In the genomic region with DNA sequence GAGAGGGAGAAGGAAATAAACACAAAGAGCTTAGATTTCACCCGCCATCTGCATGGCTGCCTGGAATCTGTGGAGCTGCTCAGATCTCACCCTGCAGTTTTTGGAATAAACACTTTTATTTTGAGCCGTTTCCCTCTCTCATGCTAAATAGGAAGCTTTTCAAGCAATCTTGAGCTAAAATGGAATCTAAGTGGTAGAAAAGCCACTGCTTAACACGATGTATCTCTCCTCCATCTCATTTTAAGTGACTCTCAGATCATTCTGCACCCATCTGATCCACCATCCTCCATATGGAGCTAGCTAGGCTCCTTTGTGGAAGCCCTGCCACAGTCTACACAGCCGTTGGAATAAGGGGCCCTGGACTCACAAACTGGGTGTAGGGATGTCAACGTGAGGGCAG, we compare ENCODE assay signal across 31 mouse cellular contexts. TPM values are rescaled to one million over a fixed set of nuclear protein-coding genes. Genes with fewer than 3 reads are reported as not detected.
DNase-seq lines count a peak whose midpoint lies in the region; ATAC-seq and TF ChIP-seq lines count a peak whose summit lies in the region.
"Had no signal": no experiment of that assay in that cellular context is flagged by ENCODE, and none has a peak within 500 bp of the region (broad histone marks: within the 10 kb centered on the region; RNA-seq: fewer than 3 reads in every experiment).

No protein-coding gene starts in this region.

- TF ChIP-seq POLR2A in cortical plate, adult 2 months (IDR thresholded peaks at IDR 0.05; ENCODE audit: extremely low read depth, insufficient read depth, low read length): no peak
- TF ChIP-seq POLR2A in thymus, adult 2 months (IDR thresholded peaks at IDR 0.05; ENCODE audit: control insufficient read depth, extremely low read depth, insufficient read depth, low read length, poor library complexity): no peak

- no peak overlapping the region for H3K4me2 ChIP-seq in forebrain, postnatal 0 days (ENCODE audit: low read depth)
- H3K4me2 ChIP-seq in forebrain, embryonic 15.5 days (replicated peaks): no peak overlapping the region
- H3K4me2 ChIP-seq: embryonic facial prominence, embryonic 12.5 days; embryonic facial prominence, embryonic 15.5 days; forebrain, embryonic 12.5 days; heart, embryonic 13.5 days; hindbrain, embryonic 14.5 days had no signal

- H3K9me3 ChIP-seq in forebrain, postnatal 0 days (ENCODE audit: low read length): no peaks in the 10 kb centered on the region
- H3K9me3 ChIP-seq in forebrain, embryonic 15.5 days: no peaks in the 10 kb centered on the region
- H3K9me3 ChIP-seq: embryonic facial prominence, embryonic 12.5 days; embryonic facial prominence, embryonic 15.5 days; forebrain, embryonic 12.5 days; G1E; heart, embryonic 10.5 days; heart, embryonic 13.5 days had no signal

- peak overlapping the region; percentile 86 for H3K27ac ChIP-seq in forebrain, postnatal 0 days (ENCODE audit: low read depth, low read length)
- H3K27ac ChIP-seq in forebrain, embryonic 15.5 days (replicated peaks): no peak overlapping the region
- peak overlapping the region; percentile 57 for H3K27ac ChIP-seq in left cerebral cortex, adult 2 months
- H3K27ac ChIP-seq in cortical plate, adult 2 months (ENCODE audit: insufficient read depth, low read length): peak overlapping the region; percentile 45
- no peak overlapping the region for H3K27ac ChIP-seq in thymus, adult 2 months (ENCODE audit: control insufficient read depth, insufficient read depth, low read length)
- H3K27ac ChIP-seq: embryonic facial prominence, embryonic 12.5 days; embryonic facial prominence, embryonic 15.5 days; forebrain, embryonic 12.5 days; heart, adult 2 months; heart, embryonic 10.5 days; heart, embryonic 13.5 days; hindbrain, embryonic 14.5 days; hindbrain, postnatal 0 days had no signal

- no peaks in the 10 kb centered on the region for H3K4me1 ChIP-seq in forebrain, postnatal 0 days (ENCODE audit: insufficient read depth)
- H3K4me1 ChIP-seq in forebrain, embryonic 15.5 days: no peaks in the 10 kb centered on the region
- H3K4me1 ChIP-seq in cortical plate, adult 2 months (ENCODE audit: control insufficient read depth, insufficient read depth, low read length): peaks cover 2% of the 10 kb centered on the region; the same call in 1 of the 2 replicates
- no peaks in the 10 kb centered on the region for H3K4me1 ChIP-seq in thymus, adult 2 months (replicated peaks; ENCODE audit: control insufficient read depth, insufficient read depth, low read length)
- H3K4me1 ChIP-seq: forebrain, embryonic 12.5 days; heart, embryonic 10.5 days; heart, embryonic 13.5 days had no signal

- no peaks in the 10 kb centered on the region for H3K36me3 ChIP-seq in forebrain, postnatal 0 days (ENCODE audit: insufficient read depth)
- H3K36me3 ChIP-seq in forebrain, embryonic 15.5 days: no peaks in the 10 kb centered on the region
- H3K36me3 ChIP-seq in thymus, adult 2 months (ENCODE audit: control insufficient read depth, insufficient read depth, low read length): no peaks in the 10 kb centered on the region
- H3K36me3 ChIP-seq: embryonic facial prominence, embryonic 12.5 days; embryonic facial prominence, embryonic 15.5 days; forebrain, embryonic 12.5 days; G1E; heart, embryonic 10.5 days; heart, embryonic 13.5 days had no signal

- H3K4me3 ChIP-seq in forebrain, postnatal 0 days (ENCODE audit: low read depth, low read length): no peak overlapping the region
- H3K4me3 ChIP-seq in forebrain, embryonic 15.5 days: no peak overlapping the region
- no peak overlapping the region for H3K4me3 ChIP-seq in left cerebral cortex, adult 2 months
- H3K4me3 ChIP-seq in cortical plate, adult 2 months (ENCODE audit: insufficient read depth, low read length): no peak overlapping the region
- H3K4me3 ChIP-seq in thymus, adult 2 months (ENCODE audit: control insufficient read depth, insufficient read depth, low read length): no peak overlapping the region
- H3K4me3 ChIP-seq: embryonic facial prominence, embryonic 12.5 days; embryonic facial prominence, embryonic 15.5 days; erythroblast, embryonic 14.5 days; forebrain, embryonic 12.5 days; heart, adult 2 months; heart, embryonic 10.5 days; heart, embryonic 13.5 days had no signal

- WGBS in forebrain, postnatal 0 days: 45% methylated on average over 5 of the region's 5 CpGs
- 71% methylated on average over 5 of the region's 5 CpGs for WGBS in forebrain, embryonic 15.5 days
- WGBS in thymus, adult 2 months: 92% methylated on average over 5 of the region's 5 CpGs

- ATAC-seq in forebrain, postnatal 0 days: peak; percentile 83
- ATAC-seq in forebrain, embryonic 15.5 days (replicated peaks): no peak
- ATAC-seq in cerebellum, adult (ENCODE audit: insufficient number of reproducible peaks, low FRiP score, low TSS enrichment): no peak
- ATAC-seq: hindbrain, postnatal 0 days; inflammation-experienced regulatory T-cells, adult 6 months; intestine, embryonic 16.5 days; Patski had no signal

- no peaks in the 10 kb centered on the region for H3K27me3 ChIP-seq in forebrain, postnatal 0 days (ENCODE audit: insufficient read depth, low read length)
- H3K27me3 ChIP-seq in forebrain, embryonic 15.5 days: no peaks in the 10 kb centered on the region
- no peaks in the 10 kb centered on the region for H3K27me3 ChIP-seq in thymus, adult 2 months (ENCODE audit: control insufficient read depth, insufficient read depth, low read length)
- H3K27me3 ChIP-seq: CH12.LX; embryonic facial prominence, embryonic 12.5 days; embryonic facial prominence, embryonic 15.5 days; forebrain, embryonic 12.5 days; heart, embryonic 13.5 days; Patski had no signal

- no peak overlapping the region for H3K9ac ChIP-seq in forebrain, postnatal 0 days
- H3K9ac ChIP-seq in forebrain, embryonic 15.5 days (replicated peaks): no peak overlapping the region
- H3K9ac ChIP-seq: embryonic facial prominence, embryonic 12.5 days; embryonic facial prominence, embryonic 15.5 days; forebrain, embryonic 12.5 days; heart, embryonic 13.5 days; hindbrain, embryonic 14.5 days had no signal

- TF ChIP-seq CTCF in forebrain, postnatal 0 days (IDR thresholded peaks at IDR 0.05; ENCODE audit: low read depth): no peak
- TF ChIP-seq CTCF in left cerebral cortex, adult 2 months (IDR thresholded peaks at IDR 0.05): no peak
- no peak for TF ChIP-seq CTCF in cortical plate, adult 2 months (IDR thresholded peaks at IDR 0.05; ENCODE audit: extremely low read depth, insufficient read depth, low read length)
- TF ChIP-seq CTCF in thymus, adult 2 months (IDR thresholded peaks at IDR 0.05; ENCODE audit: borderline replicate concordance, control insufficient read depth, extremely low read depth, insufficient read depth, low read length, poor library complexity): no peak

- intact Hi-C loops in left cerebral cortex, adult 2 months (cut with DNase I): no loop called here

- peak; percentile 71 for DNase-seq in forebrain, postnatal 0 days
- no peak for DNase-seq in left cerebral cortex, adult 2 months (ENCODE audit: extremely low spot score in 1 of 2, low spot score in 2 of 2)
- no peak for DNase-seq in left cerebral cortex, adult 11 months (ENCODE audit: low spot score)
- peak; percentile 52 for DNase-seq in brain, adult 2 months (ENCODE audit: low read depth, low spot score)
- DNase-seq in thymus, adult 2 months: no peak
- DNase-seq: adrenal gland, postnatal 10 days; adrenal gland, postnatal 36 days; B cell, adult 2 months; cerebellum, adult 18-20 months; cerebellum, adult 9-10 months; cerebellum, postnatal 14 days; gastrocnemius, postnatal 25 days; heart, adult 2 months; heart, postnatal 14 days; heart, postnatal 4 days had no signal

RNA-seq across cellular contexts. Expression of a gene that starts 15.8 kb away (rescaled TPM):
- 31.5 and 35.5 TPM in 2 replicates for total RNA-seq in forebrain, postnatal 0 days (2014; rRNA removed)
- 18.9 and 22.8 TPM in 2 replicates for polyA plus RNA-seq in forebrain, postnatal 0 days (2015; fragmentation: Nextera tagmentation; extraction: Ambion mirVana)
- 16.7 and 17.1 TPM in 2 replicates for polyA plus RNA-seq in forebrain, embryonic 15.5 days (2015; fragmentation: Nextera tagmentation; extraction: Ambion mirVana)
- 100 to 1,000 TPM; 173 to 176 TPM for total RNA-seq in left cerebral cortex, adult 2 months (2021)
- 225 and 231 TPM in 2 replicates for polyA plus RNA-seq in cortical plate, adult 2 months (2012; rRNA removed)
- 14.4 and 21.5 TPM in 2 replicates for polyA plus RNA-seq in thymus, adult 2 months (2012; rRNA removed)

Comparison
In these comparisons a context has a peak if more than half of its experiments do, and no peak if none do; other contexts are left out.
1. H3K27ac ChIP-seq: peak in forebrain, postnatal 0 days (single experiment), left cerebral cortex, adult 2 months (single experiment) and cortical plate, adult 2 months (single experiment); none in forebrain, embryonic 15.5 days (single experiment) and thymus, adult 2 months (single experiment).
2. DNase-seq: peak in forebrain, postnatal 0 days (single experiment) and brain, adult 2 months (single experiment); none in left cerebral cortex, adult 2 months (0 of 2), left cerebral cortex, adult 11 months (single experiment) and thymus, adult 2 months (single experiment).